Mouse (Mus musculus): ENCODE measurements around the gene Otp. TPM values are rescaled to one million over a fixed set of nuclear protein-coding genes. Genes with fewer than 3 reads are reported as not detected.

Otp gene
- total and polyA plus RNA-seq, 3 experiments = not detected

DNA sequence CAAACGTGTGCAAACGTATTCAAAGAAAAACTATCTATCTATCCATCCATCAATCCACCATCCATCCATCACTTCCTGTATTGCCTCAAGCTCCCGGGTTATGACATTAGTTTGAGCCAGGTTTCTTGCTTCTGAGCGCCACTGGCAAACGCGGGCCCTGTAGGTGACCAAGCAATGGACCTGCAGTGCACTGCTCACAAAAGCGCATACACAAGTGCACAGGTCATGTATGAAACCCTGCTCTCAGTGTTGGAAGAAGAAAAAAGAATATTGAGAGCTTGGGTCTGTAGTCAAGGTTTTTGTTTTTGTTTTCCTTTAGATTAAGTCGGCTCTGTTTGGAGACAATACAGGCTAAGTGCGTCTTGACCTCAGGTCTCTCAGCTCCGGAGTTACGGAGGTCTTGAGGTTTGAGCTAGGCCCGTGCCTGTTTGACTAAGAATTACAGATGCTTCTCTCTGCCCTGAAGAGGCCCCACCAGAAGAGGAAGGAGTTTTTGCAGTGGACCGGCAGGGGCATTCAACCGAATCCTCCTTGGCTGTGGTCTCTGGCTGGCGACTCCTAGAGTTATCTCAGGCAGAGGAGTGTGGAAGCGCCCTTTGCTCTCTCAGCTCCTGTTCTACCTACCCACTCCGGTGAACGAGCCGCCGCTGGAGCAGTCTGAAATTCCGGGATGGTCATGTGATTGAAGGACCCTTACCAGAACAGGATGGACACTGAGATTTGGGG lies 4.8 kb upstream of the Otp start:
- Histone ChIP-seq H3K27me3 (replicated peaks) (no peaks in the 10 kb centered on the region), H3K4me1 (ENCODE audit: control insufficient read depth in 1 of 2, insufficient read depth in 2 of 2) (peaks cover 0 to 11% of the 10 kb centered on the region in 2 experiments; a peak in 2 of 4 replicates)

DNA sequence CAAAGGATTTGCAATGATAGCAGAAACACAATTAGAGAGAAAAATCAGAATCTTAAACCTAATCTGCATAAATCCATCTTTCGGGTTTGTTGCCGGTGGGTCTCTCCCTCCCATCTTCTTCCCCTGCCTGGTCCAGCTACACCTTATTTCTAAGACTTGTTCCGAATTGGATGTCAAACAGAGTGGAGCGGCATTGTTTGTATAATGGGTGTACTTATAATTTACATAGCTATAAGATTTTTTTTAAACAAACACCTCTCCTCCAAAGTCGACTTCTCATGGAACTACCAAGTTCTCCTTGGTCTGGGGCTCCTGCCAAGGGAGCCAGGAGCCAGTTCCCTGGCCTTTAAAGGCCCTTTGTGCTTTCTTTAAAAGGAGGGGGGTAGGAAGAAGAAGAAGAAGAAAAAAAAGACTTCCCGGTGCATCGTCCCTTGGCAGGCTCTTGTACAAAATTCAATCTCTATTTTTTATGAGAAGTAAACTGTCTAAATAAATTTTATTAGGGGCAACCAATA lies 3.5 kb upstream of the Otp start:
- dilution Hi-C loops (cut with MboI; ENCODE audit: extremely low pct_ligation_motif_present, extremely low pct_unique_long_range_greater_than_20kb, low sequenced_read_pairs) = no loop called here
- peaks cover 13% of the 10 kb centered on the region for H3K9me3 ChIP-seq (replicated peaks; ENCODE audit: low read length)
- no peak for DNase-seq (ENCODE audit: extremely low read depth)
- TF ChIP-seq TCF12 (IDR thresholded peaks at IDR 0.05; ENCODE audit: low read depth, low read length) (no peak), NRF1 (IDR thresholded peaks at IDR 0.05; ENCODE audit: low read depth, low read length) (no peak), MAZ (IDR thresholded peaks at IDR 0.05; ENCODE audit: low read depth, low read length) (no peak), RCOR1 (conservative IDR thresholded peaks at IDR 0.05; ENCODE audit: low read depth, low read length) (no peak), ZNF384 (IDR thresholded peaks at IDR 0.05; ENCODE audit: low read depth, low read length) (no peak), POLR2A (IDR thresholded peaks at IDR 0.05; ENCODE audit: low read depth, low read length) (no peak)
- in situ Hi-C loops (cut with MboI; ENCODE audit: low pct_ligation_motif_present, low pct_unique_long_range_greater_than_20kb, low sequenced_read_pairs) = no loop called here
- H3K27me3 ChIP-seq (replicated peaks) = no peaks in the 10 kb centered on the region
- H3K4me3 ChIP-seq (replicated peaks in 1 of 3; ENCODE audit: low read depth in 2 of 3, low read length in 2 of 3, poor library complexity in 1 of 3) = no peak overlapping the region
- H3K27ac ChIP-seq (ENCODE audit: insufficient read depth, low read depth) = no peak overlapping the region
- H3K4me2 ChIP-seq (ENCODE audit: insufficient read depth, low read depth, poor library complexity, severe bottlenecking) = no peak overlapping the region
- H3K79me2 ChIP-seq (replicated peaks; ENCODE audit: control insufficient read depth, extremely low read depth, insufficient read depth, poor library complexity, severe bottlenecking) = no peaks in the 10 kb centered on the region
- no peaks in the 10 kb centered on the region for H3K36me3 ChIP-seq (replicated peaks in 1 of 2; ENCODE audit: control insufficient read depth in 1 of 2, insufficient read depth in 1 of 2, low read length in 1 of 2)
- no peak overlapping the region for H3K9ac ChIP-seq (ENCODE audit: insufficient read depth, low read depth)
- peaks cover 0 to 11% of the 10 kb centered on the region in 2 experiments; a peak in 2 of 4 replicates for H3K4me1 ChIP-seq (ENCODE audit: control insufficient read depth in 1 of 2, insufficient read depth in 2 of 2)

More for the DNA sequence above, 4.8 kb upstream of the Otp start:
- dilution Hi-C loops (cut with MboI; ENCODE audit: extremely low pct_ligation_motif_present, extremely low pct_unique_long_range_greater_than_20kb, low sequenced_read_pairs) = no loop called here
- Histone ChIP-seq H3K79me2 (replicated peaks; ENCODE audit: control insufficient read depth, extremely low read depth, insufficient read depth, poor library complexity, severe bottlenecking) (no peaks in the 10 kb centered on the region), H3K4me3 (replicated peaks in 1 of 3; ENCODE audit: low read depth in 2 of 3, low read length in 2 of 3, poor library complexity in 1 of 3) (no peak overlapping the region), H3K9ac (ENCODE audit: insufficient read depth, low read depth) (no peak overlapping the region), H3K27ac (ENCODE audit: insufficient read depth, low read depth) (no peak overlapping the region), H3K9me3 (replicated peaks; ENCODE audit: low read length) (peaks cover 13% of the 10 kb centered on the region), H3K4me2 (ENCODE audit: insufficient read depth, low read depth, poor library complexity, severe bottlenecking) (peak overlapping the region; percentile 43), H3K36me3 (replicated peaks in 1 of 2; ENCODE audit: control insufficient read depth in 1 of 2, insufficient read depth in 1 of 2, low read length in 1 of 2) (no peaks in the 10 kb centered on the region)
- DNase-seq (ENCODE audit: extremely low read depth) = peak; percentile 17
- in situ Hi-C loops (cut with MboI; ENCODE audit: low pct_ligation_motif_present, low pct_unique_long_range_greater_than_20kb, low sequenced_read_pairs) = no loop called here
- TF ChIP-seq MAX (IDR thresholded peaks at IDR 0.05; ENCODE audit: low read length) (no peak), ZC3H11A (IDR thresholded peaks at IDR 0.05; ENCODE audit: low read depth, low read length) (no peak), IRF4 (IDR thresholded peaks at IDR 0.05; ENCODE audit: low read depth, low read length) (no peak), EP300 (IDR thresholded peaks at IDR 0.05; ENCODE audit: low read length) (no peak), KAT2A (IDR thresholded peaks at IDR 0.05; ENCODE audit: insufficient replicate concordance, low read length) (no peak), USF2 (conservative IDR thresholded peaks at IDR 0.05; ENCODE audit: low read depth, low read length) (no peak), PAX5 (IDR thresholded peaks at IDR 0.05; ENCODE audit: low read length) (no peak), BHLHE40 (IDR thresholded peaks at IDR 0.05; ENCODE audit: low read depth, low read length) (peak; percentile 71)

Measured in CH12.LX (cell line).